Mouse (Mus musculus) lung, postnatal 36 days (tissue): ENCODE measurements at regions not wholly inside any gene's neighbourhood (a gene's known extent, or its start where the extent isn't known, plus 50 kb on each side); places are given as distances from the start of the nearest gene placed in this dataset.

Experiments
- DNase-seq: peaks from one replicate; pipeline ENCODE4 v3.0.0; 2022; ENCODE audit warnings: mixed read lengths

- no peak for DNase-seq
These were observed 282.2 kb upstream of the Cdh6 start for GRCm38 (mm10) chr15:13455560-13456219.

GRCm38 (mm10) chr15:13450385-13450784, 276.9 kb upstream of the Cdh6 start:
- DNase-seq, result no peak

- DNase-seq, result no peak
These were observed 261.1 kb upstream of the Cdh6 start for GRCm38 (mm10) chr15:13434608-13435007.

DNA sequence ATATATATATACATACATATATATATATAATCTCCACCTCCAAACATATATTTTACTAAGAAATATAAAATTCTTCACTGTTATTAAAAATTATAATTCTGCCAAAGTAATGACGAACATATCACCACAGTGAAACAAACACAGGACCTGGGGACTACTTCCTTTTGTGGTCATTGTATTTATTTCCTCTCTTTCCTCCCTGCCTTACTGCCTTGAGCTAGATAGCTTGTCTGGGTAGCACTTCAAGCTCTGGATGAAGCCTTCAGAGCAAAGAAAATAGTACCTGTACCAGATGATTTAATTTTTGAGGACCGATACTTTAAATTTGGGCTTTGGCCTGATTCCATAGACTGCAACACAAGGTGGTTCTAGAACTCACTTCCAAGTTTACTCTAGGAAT, 259.5 kb upstream of the Cdh6 start:
- DNase-seq, result no peak

GRCm38 (mm10) chr15:13419616-13420015, 246.1 kb upstream of the Cdh6 start:
- no peak for DNase-seq

DNA sequence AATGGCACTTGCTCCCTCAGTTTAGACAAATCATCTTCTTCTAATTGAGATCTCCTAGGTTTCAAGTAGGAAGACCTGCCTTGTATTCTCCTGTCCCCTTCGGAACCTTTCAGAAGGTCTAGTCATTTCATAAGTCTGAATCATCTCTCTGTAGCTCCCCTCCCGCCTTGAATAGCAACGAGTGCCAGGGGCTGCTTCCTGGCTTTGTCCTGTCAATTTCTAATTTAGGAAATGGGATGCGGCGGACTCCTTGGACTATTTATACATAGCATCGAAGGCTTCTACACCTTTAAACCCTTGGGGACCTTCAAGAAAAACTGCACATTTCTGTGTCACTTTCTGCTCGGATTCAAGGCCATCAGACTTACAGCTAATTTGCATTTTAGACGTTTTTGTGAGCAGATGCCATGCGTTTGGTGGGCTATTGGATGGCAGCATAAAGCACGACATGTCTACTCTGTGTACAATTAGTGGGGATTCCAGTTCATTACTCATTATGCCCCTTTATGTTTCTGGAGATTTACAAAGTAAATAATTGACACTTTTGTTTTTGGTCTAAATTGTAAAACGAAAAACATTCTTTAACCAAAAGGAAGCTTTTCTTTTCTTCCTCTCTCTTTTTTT, 236.7 kb upstream of the Cdh6 start:
- no peak for DNase-seq

DNA sequence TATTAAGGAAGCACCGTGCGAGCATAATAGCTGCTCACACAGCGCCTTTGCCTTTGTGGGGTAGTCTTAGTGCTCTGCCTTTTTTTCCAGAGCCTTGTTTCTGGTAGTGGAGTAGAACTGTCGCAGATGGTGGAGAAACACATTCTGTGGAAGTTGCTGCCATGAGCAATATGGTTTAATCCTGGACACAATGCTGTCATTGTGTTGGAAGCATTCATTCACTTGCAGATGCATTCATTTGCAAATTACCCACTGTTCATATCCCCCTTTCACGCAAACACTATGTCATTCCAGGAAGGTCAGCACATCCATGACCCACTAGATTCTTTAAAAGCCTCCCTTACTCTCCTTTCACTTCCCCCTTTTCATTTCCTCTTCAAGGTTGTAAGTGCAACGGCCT, 219.7 kb upstream of the Cdh6 start:
- DNase-seq, result peak; percentile 4

GRCm38 (mm10) chr15:13391331-13391730, 217.9 kb upstream of the Cdh6 start:
- peak; percentile 64 for DNase-seq

DNA sequence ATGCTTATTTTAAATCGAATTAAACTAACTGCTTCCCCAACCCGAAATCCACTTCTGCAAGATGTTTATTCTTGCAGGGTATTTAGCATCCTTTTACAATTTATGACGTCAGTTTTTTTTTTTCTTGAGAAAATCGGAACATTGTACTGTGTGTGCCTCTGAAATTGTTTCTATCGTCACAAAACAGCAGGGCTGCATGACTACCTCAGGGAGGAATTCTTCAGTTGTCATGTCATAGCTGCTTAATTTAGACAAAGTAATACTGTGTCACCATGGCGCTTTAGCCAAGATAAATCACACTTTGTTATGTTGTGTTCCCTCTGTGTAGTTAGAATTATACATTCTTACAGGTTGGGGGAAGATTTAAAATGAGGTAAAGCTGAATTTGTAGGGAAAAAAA, 211.3 kb upstream of the Cdh6 start:
- DNase-seq, result no peak

- DNase-seq, result no peak
These were observed 202.1 kb upstream of the Cdh6 start for GRCm38 (mm10) chr15:13375590-13375989.

- no peak for DNase-seq
These were observed 195.3 kb upstream of the Cdh6 start for GRCm38 (mm10) chr15:13368799-13369198.

DNA sequence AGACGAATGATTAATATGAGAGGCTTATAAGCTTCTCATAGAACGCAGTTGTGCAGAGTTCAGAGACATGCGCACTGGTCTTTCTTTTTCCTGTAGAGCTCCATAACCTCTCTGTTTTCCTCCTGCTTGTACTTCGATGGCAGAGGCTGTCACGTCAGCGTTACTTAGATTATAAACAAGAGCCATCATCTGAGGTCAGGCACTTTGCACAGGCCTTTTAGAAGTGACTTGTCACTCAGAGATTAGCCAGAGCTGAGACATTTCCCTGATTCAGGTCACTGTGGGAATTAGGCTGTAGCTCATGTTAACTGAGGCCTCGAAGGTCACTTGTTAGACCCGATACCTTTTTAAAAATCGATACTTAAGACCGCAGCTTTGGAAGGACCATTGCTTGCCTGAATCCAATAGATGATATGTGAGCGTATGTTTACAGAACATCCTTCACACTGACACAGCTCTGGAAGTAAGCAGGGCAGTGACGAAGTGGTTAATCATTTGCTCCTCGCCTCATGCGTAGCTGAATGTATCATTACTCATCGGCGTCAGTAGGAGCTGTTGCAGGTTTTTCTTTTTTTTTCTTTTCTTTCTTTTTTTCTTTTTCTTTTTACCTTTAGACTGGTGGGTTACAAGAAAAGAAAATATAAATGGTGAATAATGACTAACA, 193.9 kb upstream of the Cdh6 start:
- no peak for DNase-seq

DNA sequence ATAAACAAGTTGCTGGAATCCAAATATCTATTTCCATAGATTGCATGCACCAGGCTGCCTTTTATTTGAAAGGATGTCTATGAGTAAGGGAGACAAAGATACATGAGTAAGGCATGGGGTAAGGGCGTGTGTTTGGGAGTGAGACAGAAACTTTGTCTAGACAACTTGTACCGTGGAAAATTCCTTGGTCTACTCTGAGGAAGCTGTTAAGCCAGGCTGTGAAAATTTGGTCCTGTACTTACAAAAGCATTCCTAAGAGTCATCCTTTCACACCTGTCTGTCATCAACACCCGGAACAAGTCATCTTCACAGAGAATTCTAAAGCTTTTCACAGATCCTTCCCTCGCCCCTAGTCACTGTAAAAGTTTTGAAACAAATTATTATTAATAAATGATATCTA, 193.1 kb upstream of the Cdh6 start:
- no peak for DNase-seq

GRCm38 (mm10) chr15:13360741-13361140, 187.3 kb upstream of the Cdh6 start:
- no peak for DNase-seq

DNA sequence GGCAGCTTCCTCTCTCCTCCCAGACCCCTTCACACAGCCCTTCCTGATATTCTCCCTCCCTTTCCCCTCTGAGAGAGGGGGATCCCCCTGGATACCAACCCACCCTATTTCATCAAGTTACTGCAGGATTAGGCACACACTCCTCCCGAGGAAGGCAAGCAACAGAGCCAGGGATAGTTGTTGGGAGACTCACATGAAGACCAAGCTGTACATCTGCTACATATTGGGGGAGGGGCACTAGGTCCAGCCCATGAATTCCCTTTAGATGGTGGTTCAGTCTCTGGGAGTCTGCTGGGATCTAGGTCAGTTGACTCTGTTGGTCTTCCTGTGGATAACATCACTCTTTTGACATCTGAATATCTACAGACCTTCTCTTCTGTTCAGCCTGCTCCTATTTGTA, 185.6 kb upstream of the Cdh6 start:
- no peak for DNase-seq

GRCm38 (mm10) chr15:13350321-13350720, 176.8 kb upstream of the Cdh6 start:
- DNase-seq, result no peak

- DNase-seq, result no peak
These were observed 162.9 kb upstream of the Cdh6 start for GRCm38 (mm10) chr15:13336392-13336791.

- no peak for DNase-seq
These were observed 151.0 kb upstream of the Cdh6 start for GRCm38 (mm10) chr15:13324439-13324838.

- DNase-seq, result no peak
These were observed 147.3 kb upstream of the Cdh6 start for GRCm38 (mm10) chr15:13320599-13321348.

DNA sequence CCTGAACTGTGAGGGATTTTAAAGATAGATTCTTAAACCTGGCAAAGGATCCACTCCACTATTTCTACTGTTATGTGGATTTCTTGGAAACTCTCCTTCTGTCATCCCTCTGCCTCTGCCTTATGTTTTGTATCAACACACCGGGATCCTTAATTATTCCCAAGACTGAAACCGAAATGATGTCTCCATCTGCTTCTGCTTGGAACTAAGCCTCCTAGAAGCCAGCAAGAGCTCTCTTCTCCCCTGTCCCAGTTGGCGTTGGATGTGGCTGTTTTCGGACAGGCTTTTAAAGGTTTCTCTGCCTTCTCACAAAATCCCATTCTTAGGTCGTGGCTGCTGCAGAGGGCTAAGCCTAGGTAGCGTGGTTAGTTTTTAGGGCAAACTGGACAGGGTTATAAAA, 131.1 kb upstream of the Cdh6 start:
- no peak for DNase-seq

- no peak for DNase-seq
These were observed 130.0 kb upstream of the Cdh6 start for GRCm38 (mm10) chr15:13303456-13303855.

GRCm38 (mm10) chr15:13302672-13303071, 129.2 kb upstream of the Cdh6 start:
- DNase-seq, result no peak

GRCm38 (mm10) chr15:13296967-13297366, 123.5 kb upstream of the Cdh6 start:
- DNase-seq, result no peak

GRCm38 (mm10) chr15:13289064-13289463, 115.6 kb upstream of the Cdh6 start:
- no peak for DNase-seq
